Mouse (Mus musculus) lung, postnatal 0 days (tissue): Measurements from ENCODE around the gene Adcy9. TPM values are rescaled to one million over a fixed set of nuclear protein-coding genes. Genes with fewer than 3 reads are reported as not detected.

ENCODE experiments used
- ATAC-seq: fragments of 200-750 bp; cut with Nextera tagmentation; 2 replicates; pipeline ENCODE4 v1.8.0; 2017; ENCODE audit warnings: moderate library complexity
- DNase-seq: peaks from one replicate; pipeline ENCODE4 v3.0.0-alpha.2; 2016; ENCODE audit warnings: low spot score
- H3K27ac ChIP-seq: fragments of 300-500 bp; sonication (generic); 2 replicates; pipeline ENCODE4 v1.5.1; 2014; ENCODE audit warnings: antibody characterized with exemption, mild to moderate bottlenecking, low read length, mixed read lengths
- H3K27me3 ChIP-seq: fragments of 300-500 bp; sonication (generic); replicated peaks from 2 replicates; pipeline ENCODE4 v1.6.1; 2014; ENCODE audit warnings: low read length, mixed read lengths; ENCODE audit not compliant: insufficient read depth
- H3K36me3 ChIP-seq: fragments of 300-500 bp; sonication (generic); 2 replicates; pipeline ENCODE4 v1.6.1; 2014; ENCODE audit warnings: low read length, mixed read lengths; ENCODE audit not compliant: insufficient read depth
- H3K4me1 ChIP-seq: fragments of 300-500 bp; sonication (generic); 2 replicates; pipeline ENCODE4 v1.6.1; 2014; ENCODE audit warnings: antibody characterized with exemption, low read depth, low read length, mixed read lengths; ENCODE audit not compliant: insufficient read depth
- H3K4me2 ChIP-seq: fragments of 300-500 bp; sonication (generic); replicated peaks from 2 replicates; pipeline ENCODE4 v1.6.1; 2014; ENCODE audit warnings: low read depth, mild to moderate bottlenecking, low read length, moderate library complexity, mixed read lengths
- H3K4me3 ChIP-seq: fragments of 300-500 bp; sonication (generic); 2 replicates; pipeline ENCODE4 v1.5.1; 2014; ENCODE audit warnings: low read depth, low read length
- H3K9ac ChIP-seq: fragments of 300-500 bp; sonication (generic); replicated peaks from 2 replicates; pipeline ENCODE4 v1.6.1; 2014; ENCODE audit warnings: low read depth, mild to moderate bottlenecking
- H3K9me3 ChIP-seq: fragments of 300-500 bp; sonication (generic); 2 replicates; pipeline ENCODE4 v1.6.1; 2016; ENCODE audit warnings: low read length, mixed read lengths
- CTCF ChIP-seq: IDR thresholded peaks from 2 replicates; pipeline ENCODE4 v1.5.1; 2016; ENCODE audit warnings: antibody characterized with exemption, mild to moderate bottlenecking
- EP300 ChIP-seq: IDR thresholded peaks from 2 replicates; pipeline ENCODE4 v1.6.1; 2016; ENCODE audit warnings: antibody characterized with exemption, mild to moderate bottlenecking, control low read depth
- WGBS: fragments of 180-500 bp; shearing (Covaris S2); extraction: QIAGEN DNeasy Blood & Tissue Kit; methylation state at CpG from one replicate; pipeline ENCODE4 v1.1.7; 2014; 5-methylcytosine and 5-hydroxymethylcytosine counted together
- polyA plus RNA-seq: library from polyadenylated mRNA; unstranded; fragments of >200 nt; fragmentation: Nextera tagmentation; extraction: Ambion mirVana; gene quantifications from 2 replicates; pipeline ENCODE4 v1.2.1, GENCODE M21; 2015

The Adcy9 gene
- polyA plus RNA-seq, 1 experiment from 2014 or later: 2.9 TPM

DNA sequence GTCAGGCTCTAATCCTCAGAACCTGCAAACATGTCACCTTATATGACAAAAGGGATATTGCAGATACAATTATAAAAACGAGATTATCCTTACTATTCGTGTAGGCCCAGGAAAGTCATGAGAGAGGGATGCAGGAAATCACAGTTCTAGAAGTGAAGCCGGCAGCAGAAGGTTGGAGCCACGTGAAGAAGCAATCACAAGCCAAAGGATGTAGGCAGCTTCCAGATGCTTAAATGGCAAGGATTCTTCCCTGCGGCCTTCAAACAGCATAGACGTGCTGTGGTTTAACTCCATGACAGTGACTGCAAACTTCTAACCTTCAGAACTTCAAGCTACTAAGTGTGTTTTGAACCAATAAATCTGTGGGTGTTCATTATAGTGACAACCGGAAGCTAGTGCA, 34.3 kb upstream of the Adcy9 start:
- no peak for DNase-seq
- H3K9ac ChIP-seq: no peak overlapping the region
- H3K4me3 ChIP-seq: no peak overlapping the region
- H3K36me3 ChIP-seq: no peaks in the 10 kb centered on the region
- no peak overlapping the region for H3K27ac ChIP-seq
- no peaks in the 10 kb centered on the region for H3K9me3 ChIP-seq
- WGBS: 81% methylated on average over 7 of the region's 7 CpGs
- TF ChIP-seq CTCF (no peak), EP300 (no peak)
- ATAC-seq: no peak
- H3K4me2 ChIP-seq: no peak overlapping the region
- H3K27me3 ChIP-seq: no peaks in the 10 kb centered on the region
- H3K4me1 ChIP-seq: no peaks in the 10 kb centered on the region

GRCm38 (mm10) chr16:4449418-4449817, 29.1 kb upstream of the Adcy9 start:
- Histone ChIP-seq H3K9me3 (no peaks in the 10 kb centered on the region), H3K27ac (no peak overlapping the region), H3K9ac (no peak overlapping the region), H3K36me3 (no peaks in the 10 kb centered on the region), H3K4me1 (no peaks in the 10 kb centered on the region), H3K4me2 (no peak overlapping the region), H3K4me3 (no peak overlapping the region), H3K27me3 (no peaks in the 10 kb centered on the region)
- WGBS: 84% methylated on average over 6 of the region's 6 CpGs
- ATAC-seq (no peak), DNase-seq (no peak)
- TF ChIP-seq EP300: no peak
- TF ChIP-seq CTCF: no peak

DNA sequence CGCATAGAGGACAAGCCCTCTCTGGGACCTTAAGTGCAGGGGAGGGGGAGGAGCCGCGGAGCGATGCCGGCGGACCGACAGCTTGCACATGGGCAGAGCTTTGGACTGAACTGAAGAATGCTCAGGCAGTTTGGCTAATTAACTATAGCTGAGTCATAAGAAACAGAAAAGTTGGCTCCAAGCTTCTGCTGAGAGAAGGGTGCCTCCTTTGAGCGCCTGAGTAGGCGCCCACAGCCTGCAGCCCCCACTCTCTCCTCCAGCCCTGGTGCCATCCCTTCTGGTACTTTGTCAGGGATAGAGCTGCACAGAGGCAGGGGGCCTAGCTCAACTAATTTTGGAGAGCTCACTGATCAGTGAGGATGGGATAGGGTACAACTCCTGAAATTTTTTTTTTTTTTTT, 27.9 kb upstream of the Adcy9 start:
- Histone ChIP-seq H3K9me3 (no peaks in the 10 kb centered on the region), H3K36me3 (no peaks in the 10 kb centered on the region), H3K9ac (no peak overlapping the region), H3K4me3 (no peak overlapping the region), H3K27me3 (no peaks in the 10 kb centered on the region), H3K4me2 (no peak overlapping the region), H3K4me1 (no peaks in the 10 kb centered on the region), H3K27ac (no peak overlapping the region)
- 24% methylated on average over 9 of the region's 9 CpGs for WGBS
- peak; percentile 39 for DNase-seq
- ATAC-seq: peak; percentile 53
- TF ChIP-seq EP300: no peak
- no peak for TF ChIP-seq CTCF

DNA sequence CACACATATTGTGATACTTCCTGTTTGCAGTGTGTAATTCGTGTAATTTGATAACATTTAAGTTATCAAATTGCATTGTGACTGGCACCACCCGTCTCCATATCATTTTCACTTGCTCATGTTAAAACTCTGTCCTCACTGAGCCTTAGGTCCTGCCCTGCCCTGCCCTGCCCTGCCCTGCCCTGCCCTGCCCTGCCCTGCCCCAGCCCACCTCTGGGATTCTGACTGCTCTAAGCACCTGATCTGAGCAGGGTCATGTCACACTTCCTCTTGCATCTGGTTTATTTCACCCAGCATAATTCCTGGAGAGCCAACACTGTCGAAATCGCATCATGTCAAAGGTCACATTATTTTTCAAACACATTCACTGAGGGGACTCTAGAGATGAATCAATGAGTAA, 26.1 kb upstream of the Adcy9 start:
- 56% methylated on average over 4 of the region's 4 CpGs for WGBS
- ATAC-seq (no peak), DNase-seq (no peak)
- Histone ChIP-seq H3K9ac (no peak overlapping the region), H3K4me3 (no peak overlapping the region), H3K4me2 (no peak overlapping the region), H3K9me3 (no peaks in the 10 kb centered on the region), H3K27me3 (no peaks in the 10 kb centered on the region), H3K36me3 (no peaks in the 10 kb centered on the region), H3K27ac (no peak overlapping the region), H3K4me1 (no peaks in the 10 kb centered on the region)
- TF ChIP-seq CTCF (no peak), EP300 (no peak)

GRCm38 (mm10) chr16:4444378-4444777, 24.1 kb upstream of the Adcy9 start:
- 64% methylated on average over 1 of the region's 1 CpGs for WGBS
- no peak overlapping the region for H3K27ac ChIP-seq

DNA sequence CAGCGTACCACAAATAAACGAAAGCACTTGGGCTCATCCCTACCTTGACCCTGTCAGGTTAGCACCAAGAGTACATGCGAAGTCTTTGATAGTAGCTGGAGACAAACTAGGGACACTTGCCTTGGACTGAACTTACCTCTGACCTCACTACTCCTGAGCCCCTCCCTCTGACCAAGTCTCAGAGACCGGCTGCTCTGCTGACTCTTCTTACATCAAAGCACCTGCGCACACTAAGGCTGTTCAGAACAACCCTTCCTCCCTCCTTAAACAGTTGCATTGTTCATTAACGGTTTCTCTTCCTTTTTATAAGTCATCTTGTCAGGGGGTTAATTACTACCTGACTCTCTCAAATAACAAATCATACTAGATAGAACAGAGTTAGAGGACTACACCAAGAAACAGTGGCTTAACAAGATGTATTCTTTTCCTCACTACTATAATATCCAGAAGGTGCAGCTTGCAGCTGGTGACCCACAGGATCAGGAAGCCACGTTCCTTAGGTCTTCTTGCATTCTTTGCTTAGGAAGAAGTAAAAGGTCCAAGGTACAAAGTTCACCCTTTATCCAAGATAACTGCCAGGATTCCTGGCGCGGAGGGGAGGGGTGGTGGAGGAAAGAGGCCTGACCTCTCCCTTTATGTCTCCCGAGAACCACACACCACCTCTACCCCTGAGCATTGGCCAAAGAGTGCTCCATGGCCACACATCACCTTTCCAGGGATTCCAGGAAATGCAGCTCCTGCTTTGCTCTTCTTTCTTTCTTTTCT, 19.2 kb upstream of the Adcy9 start:
- ATAC-seq (no peak), DNase-seq (no peak)
- TF ChIP-seq EP300: no peak
- no peak for TF ChIP-seq CTCF
- Histone ChIP-seq H3K4me1 (no peaks in the 10 kb centered on the region), H3K27me3 (no peaks in the 10 kb centered on the region), H3K9me3 (no peaks in the 10 kb centered on the region), H3K36me3 (no peaks in the 10 kb centered on the region), H3K27ac (no peak overlapping the region), H3K9ac (no peak overlapping the region), H3K4me3 (no peak overlapping the region), H3K4me2 (no peak overlapping the region)
- 47% methylated on average over 10 of the region's 10 CpGs for WGBS

More at GRCm38 (mm10) chr16:4444378-4444777, 24.1 kb upstream of the Adcy9 start:
- no peaks in the 10 kb centered on the region for H3K4me1 ChIP-seq
- DNase-seq (no peak), ATAC-seq (no peak)
- H3K27me3 ChIP-seq: no peaks in the 10 kb centered on the region
- H3K4me2 ChIP-seq: no peak overlapping the region
- no peak overlapping the region for H3K4me3 ChIP-seq
- no peaks in the 10 kb centered on the region for H3K9me3 ChIP-seq
- no peak overlapping the region for H3K9ac ChIP-seq
- TF ChIP-seq CTCF (no peak), EP300 (no peak)
- no peaks in the 10 kb centered on the region for H3K36me3 ChIP-seq

DNA sequence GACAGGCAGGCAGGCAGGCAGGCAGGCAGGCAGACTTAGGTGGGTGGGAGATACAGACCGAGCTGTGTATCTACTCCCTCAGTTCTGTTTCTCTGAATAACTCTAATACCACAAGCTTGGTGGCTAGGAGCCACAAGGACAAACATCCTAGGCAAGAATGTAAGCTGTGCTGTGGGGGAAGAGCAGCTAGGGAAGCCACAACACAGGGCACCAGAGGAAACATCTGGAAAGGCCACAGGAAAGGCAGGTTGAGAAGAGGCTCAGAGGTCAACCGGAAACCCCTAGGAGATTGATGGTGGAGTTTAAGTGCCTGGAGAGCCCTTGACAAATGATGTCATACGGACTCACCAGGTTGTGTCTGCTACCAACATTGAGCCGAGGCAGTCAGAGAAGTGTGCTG, 16.4 kb upstream of the Adcy9 start:
- Histone ChIP-seq H3K36me3 (no peaks in the 10 kb centered on the region), H3K4me2 (no peak overlapping the region), H3K9ac (no peak overlapping the region), H3K27me3 (no peaks in the 10 kb centered on the region), H3K9me3 (no peaks in the 10 kb centered on the region), H3K4me3 (no peak overlapping the region), H3K27ac (no peak overlapping the region), H3K4me1 (no peaks in the 10 kb centered on the region)
- peak; percentile 16 for DNase-seq
- TF ChIP-seq EP300 (no peak), CTCF (no peak)
- ATAC-seq: peak; percentile 66
- 16% methylated on average over 4 of the region's 4 CpGs for WGBS
